Mouse (Mus musculus) lung, embryonic 16.5 days (tissue): ENCODE data around the gene Klhl5. TPM values are rescaled to one million over a fixed set of nuclear protein-coding genes. Genes with fewer than 3 reads are reported as not detected.

Source experiments
- ATAC-seq: fragments of 200-750 bp; cut with Nextera tagmentation; 2 replicates; pipeline ENCODE4 v1.8.0; 2017; ENCODE audit warnings: low read depth, mild to moderate bottlenecking, moderate library complexity
- H3K27ac ChIP-seq: fragments of 300-500 bp; sonication (generic); 2 replicates; pipeline ENCODE4 v1.5.1; 2014; ENCODE audit warnings: mild to moderate bottlenecking, control low read depth, low read length
- H3K27me3 ChIP-seq: fragments of 300-500 bp; sonication (generic); 2 replicates; pipeline ENCODE4 v1.6.1; 2014; ENCODE audit warnings: low read depth, low read length, mixed read lengths; ENCODE audit not compliant: control insufficient read depth, insufficient read depth
- H3K36me3 ChIP-seq: fragments of 300-500 bp; sonication (generic); 2 replicates; pipeline ENCODE4 v1.6.1; 2014; ENCODE audit warnings: low read length; ENCODE audit not compliant: control insufficient read depth, insufficient read depth
- H3K4me1 ChIP-seq: fragments of 300-500 bp; sonication (generic); replicated peaks from 2 replicates; pipeline ENCODE4 v1.6.1; 2014; ENCODE audit warnings: low read length, mixed read lengths; ENCODE audit not compliant: control insufficient read depth, insufficient read depth
- H3K4me2 ChIP-seq: fragments of 300-500 bp; sonication (generic); 2 replicates; pipeline ENCODE4 v1.6.1; 2014; ENCODE audit warnings: low read depth, low read length, control low read depth
- H3K4me3 ChIP-seq: fragments of 300-500 bp; sonication (generic); 2 replicates; pipeline ENCODE4 v1.5.1; 2014; ENCODE audit warnings: mild to moderate bottlenecking, low read length, control low read depth
- H3K9ac ChIP-seq: fragments of 300-500 bp; sonication (generic); 2 replicates; pipeline ENCODE4 v1.6.1; 2014; ENCODE audit warnings: low read length, control low read depth
- H3K9me3 ChIP-seq: fragments of 300-500 bp; sonication (generic); 2 replicates; pipeline ENCODE4 v1.6.1; 2016; ENCODE audit warnings: low read length; ENCODE audit not compliant: control insufficient read depth
- WGBS: fragments of 180-500 bp; shearing (Covaris S2); extraction: QIAGEN DNeasy Blood & Tissue Kit; methylation state at CpG from one replicate; pipeline ENCODE4 v1.1.7; 2014; 5-methylcytosine and 5-hydroxymethylcytosine counted together
- polyA plus RNA-seq: library from polyadenylated mRNA; unstranded; fragments of >200 nt; fragmentation: Nextera tagmentation; extraction: Ambion mirVana; gene quantifications from 2 replicates; pipeline ENCODE4 v1.2.1, GENCODE M21; 2015

Klhl5 gene
- 19.7 and 24.9 TPM in 2 replicates for polyA plus RNA-seq

GRCm38 (mm10) chr5:65106876-65107772 lies at the start of gene Klhl5:
Klhl5 (plus strand) TSS chr5:65107539.
- WGBS, result 3% methylated on average over 48 of the region's 56 CpGs
- H3K4me3 ChIP-seq, result peak within 1 kb of the TSS; percentile 80
- H3K9me3 ChIP-seq, result no peaks in the 10 kb centered on the region
- no peaks in the 10 kb centered on the region for H3K36me3 ChIP-seq
- H3K27me3 ChIP-seq, result no peaks in the 10 kb centered on the region
- H3K9ac ChIP-seq, result peak within 1 kb of the TSS; percentile 90
- H3K4me1 ChIP-seq, result peaks cover 12% of the 10 kb centered on the region
- ATAC-seq, result peak; percentile 96
- H3K4me2 ChIP-seq, result peak within 1 kb of the TSS; percentile 84
- peak within 1 kb of the TSS; percentile 91 for H3K27ac ChIP-seq

- Histone ChIP-seq H3K4me2 (no peak overlapping the region), H3K4me3 (no peak overlapping the region), H3K9ac (no peak overlapping the region), H3K9me3 (no peaks in the 10 kb centered on the region), H3K4me1 (no peaks in the 10 kb centered on the region; the same call in 1 of the 2 replicates), H3K27ac (no peak overlapping the region), H3K27me3 (no peaks in the 10 kb centered on the region), H3K36me3 (no peaks in the 10 kb centered on the region)
- WGBS, result 91% methylated on average over 6 of the region's 6 CpGs
- no peak; the same call in 1 of the 2 replicates for ATAC-seq
These were observed 49.7 kb upstream of the Klhl5 start for GRCm38 (mm10) chr5:65057596-65057995.

GRCm38 (mm10) chr5:65059806-65060205 lies 47.5 kb upstream of the Klhl5 start:
- no peak for ATAC-seq
- 77% methylated on average over 2 of the region's 2 CpGs for WGBS
- no peaks in the 10 kb centered on the region for H3K9me3 ChIP-seq
- no peak overlapping the region for H3K4me2 ChIP-seq
- H3K27ac ChIP-seq, result no peak overlapping the region
- H3K36me3 ChIP-seq, result no peaks in the 10 kb centered on the region
- H3K4me1 ChIP-seq, result no peaks in the 10 kb centered on the region; the same call in 1 of the 2 replicates
- H3K4me3 ChIP-seq, result no peak overlapping the region
- H3K27me3 ChIP-seq, result no peaks in the 10 kb centered on the region
- no peak overlapping the region for H3K9ac ChIP-seq

GRCm38 (mm10) chr5:65062236-65062635 lies 45.1 kb upstream of the Klhl5 start:
- no peaks in the 10 kb centered on the region for H3K4me1 ChIP-seq
- no peak for ATAC-seq
- H3K36me3 ChIP-seq, result no peaks in the 10 kb centered on the region
- 85% methylated on average over 4 of the region's 4 CpGs for WGBS
- no peaks in the 10 kb centered on the region for H3K27me3 ChIP-seq
- no peak overlapping the region for H3K4me2 ChIP-seq
- no peak overlapping the region for H3K27ac ChIP-seq
- H3K9ac ChIP-seq, result no peak overlapping the region
- no peaks in the 10 kb centered on the region for H3K9me3 ChIP-seq
- H3K4me3 ChIP-seq, result no peak overlapping the region

GRCm38 (mm10) chr5:65063266-65063665 lies 44.1 kb upstream of the Klhl5 start:
- 86% methylated on average over 2 of the region's 2 CpGs for WGBS
- H3K9ac ChIP-seq, result no peak overlapping the region
- H3K4me2 ChIP-seq, result no peak overlapping the region
- no peak overlapping the region for H3K27ac ChIP-seq
- no peak for ATAC-seq
- H3K27me3 ChIP-seq, result no peaks in the 10 kb centered on the region
- no peak overlapping the region for H3K4me3 ChIP-seq
- no peaks in the 10 kb centered on the region for H3K4me1 ChIP-seq
- H3K9me3 ChIP-seq, result no peaks in the 10 kb centered on the region
- H3K36me3 ChIP-seq, result no peaks in the 10 kb centered on the region

- Histone ChIP-seq H3K36me3 (no peaks in the 10 kb centered on the region), H3K4me3 (no peak overlapping the region), H3K9me3 (no peaks in the 10 kb centered on the region), H3K4me2 (no peak overlapping the region), H3K27ac (no peak overlapping the region), H3K4me1 (no peaks in the 10 kb centered on the region), H3K9ac (no peak overlapping the region), H3K27me3 (no peaks in the 10 kb centered on the region)
- no peak for ATAC-seq
- WGBS, result 80% methylated on average over 6 of the region's 6 CpGs
These were observed 39.2 kb upstream of the Klhl5 start for GRCm38 (mm10) chr5:65068166-65068565.

- Histone ChIP-seq H3K27me3 (no peaks in the 10 kb centered on the region), H3K4me3 (no peak overlapping the region), H3K4me1 (no peaks in the 10 kb centered on the region), H3K4me2 (no peak overlapping the region), H3K9me3 (no peaks in the 10 kb centered on the region), H3K9ac (no peak overlapping the region), H3K27ac (no peak overlapping the region), H3K36me3 (no peaks in the 10 kb centered on the region)
- 72% methylated on average over 11 of the region's 11 CpGs for WGBS
- no peak for ATAC-seq
These were observed 37.5 kb upstream of the Klhl5 start for GRCm38 (mm10) chr5:65069872-65070271.

GRCm38 (mm10) chr5:65071689-65072118 lies 35.6 kb upstream of the Klhl5 start:
- no peak overlapping the region for H3K4me3 ChIP-seq
- no peak overlapping the region for H3K27ac ChIP-seq
- no peaks in the 10 kb centered on the region; the same call in 1 of the 2 replicates for H3K4me1 ChIP-seq
- no peak overlapping the region for H3K4me2 ChIP-seq
- H3K9ac ChIP-seq, result no peak overlapping the region
- ATAC-seq, result no peak
- 65% methylated on average over 6 of the region's 6 CpGs for WGBS
- no peaks in the 10 kb centered on the region for H3K36me3 ChIP-seq
- no peaks in the 10 kb centered on the region for H3K9me3 ChIP-seq
- no peaks in the 10 kb centered on the region for H3K27me3 ChIP-seq

GRCm38 (mm10) chr5:65073247-65073646 lies 34.1 kb upstream of the Klhl5 start:
- no peak for ATAC-seq
- H3K9ac ChIP-seq, result no peak overlapping the region
- H3K4me3 ChIP-seq, result no peak overlapping the region
- H3K4me2 ChIP-seq, result no peak overlapping the region
- no peaks in the 10 kb centered on the region for H3K9me3 ChIP-seq
- 54% methylated on average over 4 of the region's 4 CpGs for WGBS
- no peaks in the 10 kb centered on the region for H3K36me3 ChIP-seq
- no peak overlapping the region for H3K27ac ChIP-seq
- H3K27me3 ChIP-seq, result no peaks in the 10 kb centered on the region
- H3K4me1 ChIP-seq, result no peaks in the 10 kb centered on the region; the same call in 1 of the 2 replicates
